Mouse (Mus musculus): Measurements from ENCODE around the gene Zswim3. TPM values are rescaled to one million over a fixed set of nuclear protein-coding genes. Genes with fewer than 3 reads are reported as not detected.

Zswim3 gene
- total RNA-seq (2023): 1.5 and 1.7 TPM in 2 replicates

GRCm38 (mm10) chr2:164804533-164805331 is at the start of gene Zswim3, which contains the start of gene Acot8:
Gene Zswim3 (plus strand): TSS chr2:164805098.
Gene Acot8 (minus strand): TSS chr2:164804882.

GRCm38 (mm10) chr2:164769258-164770037 is 35.5 kb upstream of the Zswim3 start, which contains the start of gene Ube2c:
Gene Ube2c (plus strand): TSS chr2:164769898.

GRCm38 (mm10) chr2:164779481-164780086 is 25.3 kb upstream of the Zswim3 start, which contains the start of gene Tnnc2:
Gene Tnnc2 (minus strand): TSS chr2:164779967.

GRCm38 (mm10) chr2:164785481-164786387 is 19.2 kb upstream of the Zswim3 start, which contains the start of gene Snx21:
Gene Snx21 (plus strand): TSS chr2:164785823.

GRCm38 (mm10) chr2:164822636-164823165 is 17.8 kb downstream of the Zswim3 start, which contains the start of gene Zswim1:
Gene Zswim1 (plus strand): TSS chr2:164822686.

GRCm38 (mm10) chr2:164828437-164828836 is 23.5 kb downstream of the Zswim3 start, which contains the start of gene Spata25:
Gene Spata25 (minus strand): TSS chr2:164828537.

GRCm38 (mm10) chr2:164832748-164833301 is 27.9 kb downstream of the Zswim3 start, which contains the start of gene Ctsa:
Gene Ctsa (plus strand): TSS chr2:164832873.

GRCm38 (mm10) chr2:164833314-164833959 is 28.5 kb downstream of the Zswim3 start, which contains the start of gene Neurl2:
Gene Neurl2 (minus strand): TSS chr2:164833456.

GRCm38 (mm10) chr2:164857101-164857821 is 52.4 kb downstream of the Zswim3 start, which contains the start of gene Pltp:
Gene Pltp (minus strand): TSS chr2:164857711.

Other genes starting within 250 kb of the Zswim3 start
- gene Wfdc2, start 242.7 kb upstream of the Zswim3 start, total RNA-seq (2023): not detected in 2 replicates
- gene Spint3, start 231.6 kb upstream of the Zswim3 start, total RNA-seq (2023): not detected in 2 replicates
- gene Wfdc6a, start 219.7 kb upstream of the Zswim3 start, total RNA-seq (2023): not detected in 2 replicates
- not detected in 2 replicates for gene Eppin, start 211.5 kb upstream of the Zswim3 start, total RNA-seq (2023)
- gene Wfdc6b, start 191.6 kb upstream of the Zswim3 start, total RNA-seq (2023): not detected in 2 replicates
- not detected in 2 replicates for gene Wfdc8, start 191.5 kb upstream of the Zswim3 start, total RNA-seq (2023)
- not detected in 2 replicates for gene Wfdc16, start 166.3 kb upstream of the Zswim3 start, total RNA-seq (2023)
- 7.5 and 8.1 TPM in 2 replicates for gene Wfdc10, start 149.1 kb upstream of the Zswim3 start, total RNA-seq (2023)
- gene Wfdc9, start 148.5 kb upstream of the Zswim3 start, total RNA-seq (2023): not detected in 2 replicates
- not detected in 2 replicates for gene Wfdc11, start 131.0 kb upstream of the Zswim3 start, total RNA-seq (2023)
- not detected in 2 replicates for gene Wfdc13, start 120.0 kb upstream of the Zswim3 start, total RNA-seq (2023)
- gene Spint4, start 106.6 kb upstream of the Zswim3 start, total RNA-seq (2023): not detected in 2 replicates
- gene Spint5, start 89.8 kb upstream of the Zswim3 start, total RNA-seq (2023): not detected in 2 replicates
- gene Wfdc3, start 59.2 kb upstream of the Zswim3 start, total RNA-seq (2023): not detected in 2 replicates
- 34.5 and 42.9 TPM in 2 replicates for gene Dnttip1, start 59.1 kb upstream of the Zswim3 start, total RNA-seq (2023)
- 84.3 and 94.9 TPM in 2 replicates for gene Ube2c, start 35.2 kb upstream of the Zswim3 start, total RNA-seq (2023)
- gene Tnnc2, start 25.1 kb upstream of the Zswim3 start, total RNA-seq (2023): 0.73 TPM in 1 of 2 replicates, not detected in the other
- gene Snx21, start 19.3 kb upstream of the Zswim3 start, total RNA-seq (2023): 2.2 and 2.6 TPM in 2 replicates
- gene Acot8, start 216 bp upstream of the Zswim3 start, total RNA-seq (2023): 44.2 and 45.5 TPM in 2 replicates
- 3.1 and 4.0 TPM in 2 replicates for gene Zswim1, start 17.6 kb downstream of the Zswim3 start, total RNA-seq (2023)
- gene Spata25, start 23.4 kb downstream of the Zswim3 start, total RNA-seq (2023): not detected in 2 replicates
- gene Ctsa, start 27.8 kb downstream of the Zswim3 start, total RNA-seq (2023): 149 and 152 TPM in 2 replicates
- 0.66 and 1.6 TPM in 2 replicates for gene Neurl2, start 28.4 kb downstream of the Zswim3 start, total RNA-seq (2023)
- 1.7 and 3.0 TPM in 2 replicates for gene Pltp, start 52.6 kb downstream of the Zswim3 start, total RNA-seq (2023)
- 48.8 and 69.6 TPM in 2 replicates for gene Pcif1, start 74.2 kb downstream of the Zswim3 start, total RNA-seq (2023)
- 32.4 and 36.5 TPM in 2 replicates for gene Zfp335, start 106.7 kb downstream of the Zswim3 start, total RNA-seq (2023)
- 2,237 and 2,648 TPM in 2 replicates for gene Mmp9, start 135.7 kb downstream of the Zswim3 start, total RNA-seq (2023)
- 6.8 and 7.2 TPM in 2 replicates for gene Slc12a5, start 155.7 kb downstream of the Zswim3 start, total RNA-seq (2023)
- gene Ncoa5, start 229.8 kb downstream of the Zswim3 start, total RNA-seq (2023): 13.5 TPM in 2 replicates

All from neutrophil, adult 65 days (primary cell).